Mouse (Mus musculus) stomach, postnatal 0 days (tissue): ENCODE data around the gene Dtx1.

ENCODE experiments used
- CTCF ChIP-seq: IDR thresholded peaks from 2 replicates; pipeline ENCODE4 v1.5.1; 2016; ENCODE audit warnings: antibody characterized with exemption, low read depth, mild to moderate bottlenecking, moderate library complexity
- EP300 ChIP-seq: optimal IDR thresholded peaks from 2 replicates; pipeline ENCODE3; 2016; ENCODE audit warnings: antibody characterized with exemption

GRCm38 (mm10) chr5:120714314-120714713, 2.6 kb upstream of the Dtx1 start:
- no peak for TF ChIP-seq EP300
- TF ChIP-seq CTCF, result peak; percentile 94
